Mouse (Mus musculus): ENCODE measurements around the gene Scn3b. TPM values are rescaled to one million over a fixed set of nuclear protein-coding genes. Genes with fewer than 3 reads are reported as not detected.

Gene Scn3b
- total and polyA plus RNA-seq, 2 experiments from 2014 or later, result 109 to 159 TPM

- 71% methylated on average over 9 of the region's 9 CpGs for whole genome bisulfite sequencing
- no peaks in the 10 kb centered on the region for H3K36me3 ChIP-seq (ENCODE audit: insufficient read depth, low read length)
- H3K4me2 ChIP-seq (ENCODE audit: low read depth, low read length), result no peak overlapping the region
- DNase-seq (ENCODE audit: low spot score) (no peak), ATAC-seq (no peak)
- H3K4me1 ChIP-seq (ENCODE audit: insufficient read depth, low read length), result peaks cover 10% of the 10 kb centered on the region
- no peak overlapping the region for H3K27ac ChIP-seq
- H3K9me3 ChIP-seq (ENCODE audit: low read length), result no peaks in the 10 kb centered on the region
- no peaks in the 10 kb centered on the region for H3K27me3 ChIP-seq (ENCODE audit: insufficient read depth, low read length)
- H3K9ac ChIP-seq (replicated peaks; ENCODE audit: low read length), result no peak overlapping the region
- no peak for TF ChIP-seq CTCF (IDR thresholded peaks at IDR 0.05; ENCODE audit: low read depth)
- H3K4me3 ChIP-seq (ENCODE audit: low read length), result no peak overlapping the region
Measured at GRCm38 (mm10) chr9:40245466-40245865, 23.6 kb upstream of the Scn3b start.

- ATAC-seq (no peak), DNase-seq (ENCODE audit: low spot score) (peak; percentile 59)
- Histone ChIP-seq H3K27me3 (ENCODE audit: insufficient read depth, low read length) (no peaks in the 10 kb centered on the region), H3K36me3 (ENCODE audit: insufficient read depth, low read length) (no peaks in the 10 kb centered on the region), H3K4me2 (ENCODE audit: low read depth, low read length) (no peak overlapping the region), H3K27ac (no peak overlapping the region), H3K4me1 (ENCODE audit: insufficient read depth, low read length) (peaks cover 6% of the 10 kb centered on the region), H3K4me3 (ENCODE audit: low read length) (no peak overlapping the region), H3K9me3 (ENCODE audit: low read length) (no peaks in the 10 kb centered on the region), H3K9ac (replicated peaks; ENCODE audit: low read length) (no peak overlapping the region)
- TF ChIP-seq CTCF (IDR thresholded peaks at IDR 0.05; ENCODE audit: low read depth), result no peak
- WGBS, result 40% methylated on average over 7 of the region's 7 CpGs
Measured at GRCm38 (mm10) chr9:40245974-40246665, 22.9 kb upstream of the Scn3b start.

DNA sequence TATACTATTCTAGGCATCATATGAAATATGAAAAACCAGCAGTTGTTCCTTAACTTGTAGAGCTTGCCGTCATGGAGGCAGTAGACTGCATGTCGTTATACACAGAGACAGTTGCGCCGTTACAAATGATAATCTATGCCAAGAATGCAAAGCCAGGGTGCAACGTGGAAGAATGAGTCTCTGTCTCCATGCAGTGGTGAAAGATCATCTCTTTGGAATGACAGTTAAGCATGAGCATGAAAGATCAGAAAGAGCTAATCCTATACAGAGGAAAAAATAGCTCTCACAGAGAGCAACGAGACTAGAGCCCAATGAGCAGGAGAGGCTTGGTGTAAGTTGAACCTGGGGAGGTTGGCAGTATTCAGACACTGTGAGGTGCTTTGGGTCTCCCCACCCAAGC, 22.3 kb upstream of the Scn3b start:
- no peak for DNase-seq (ENCODE audit: low spot score)
- Histone ChIP-seq H3K9me3 (ENCODE audit: low read length) (no peaks in the 10 kb centered on the region), H3K4me2 (ENCODE audit: low read depth, low read length) (no peak overlapping the region), H3K27ac (no peak overlapping the region), H3K9ac (replicated peaks; ENCODE audit: low read length) (no peak overlapping the region), H3K4me1 (ENCODE audit: insufficient read depth, low read length) (0 out of 2 replicates have a peak, but pooled peaks cover 3% of the 10 kb centered on the region), H3K36me3 (ENCODE audit: insufficient read depth, low read length) (no peaks in the 10 kb centered on the region), H3K4me3 (ENCODE audit: low read length) (no peak overlapping the region), H3K27me3 (ENCODE audit: insufficient read depth, low read length) (no peaks in the 10 kb centered on the region)
- no peak for ATAC-seq
- 45% methylated on average over 6 of the region's 6 CpGs for WGBS
- TF ChIP-seq CTCF (IDR thresholded peaks at IDR 0.05; ENCODE audit: low read depth), result no peak

DNA sequence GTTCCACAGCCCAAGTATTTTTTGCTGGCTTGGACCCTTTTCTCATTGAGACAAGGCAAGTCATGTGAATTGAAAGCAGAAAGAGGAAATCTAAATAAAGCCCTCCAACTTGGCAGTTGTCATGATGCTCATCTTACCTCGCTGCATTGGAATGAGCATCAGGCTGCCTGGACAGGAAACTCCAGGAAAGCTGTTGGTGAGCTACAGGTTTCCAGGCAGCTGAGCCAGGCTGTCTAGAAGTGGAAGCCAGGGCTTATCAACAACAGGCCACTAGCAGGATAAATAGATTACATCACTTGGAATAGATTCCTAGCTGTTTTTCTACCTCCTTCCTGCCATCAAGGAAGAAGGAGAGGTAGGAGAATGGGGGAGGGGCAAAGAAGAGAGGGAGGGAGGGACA, 19.9 kb upstream of the Scn3b start:
- ATAC-seq (no peak), DNase-seq (ENCODE audit: low spot score) (no peak)
- H3K4me3 ChIP-seq (ENCODE audit: low read length), result no peak overlapping the region
- 79% methylated on average over 1 of the region's 1 CpGs for WGBS
- H3K27me3 ChIP-seq (ENCODE audit: insufficient read depth, low read length), result no peaks in the 10 kb centered on the region
- no peak overlapping the region for H3K27ac ChIP-seq
- no peaks in the 10 kb centered on the region for H3K36me3 ChIP-seq (ENCODE audit: insufficient read depth, low read length)
- no peaks in the 10 kb centered on the region for H3K9me3 ChIP-seq (ENCODE audit: low read length)
- no peak for TF ChIP-seq CTCF (IDR thresholded peaks at IDR 0.05; ENCODE audit: low read depth)
- no peak overlapping the region for H3K9ac ChIP-seq (replicated peaks; ENCODE audit: low read length)
- H3K4me2 ChIP-seq (ENCODE audit: low read depth, low read length), result no peak overlapping the region
- 0 out of 2 replicates have a peak, but pooled peaks cover 3% of the 10 kb centered on the region for H3K4me1 ChIP-seq (ENCODE audit: insufficient read depth, low read length)

- TF ChIP-seq CTCF (IDR thresholded peaks at IDR 0.05; ENCODE audit: low read depth), result no peak
- WGBS, result 54% methylated on average over 3 of the region's 3 CpGs
Measured at GRCm38 (mm10) chr9:40252459-40252858, 16.6 kb upstream of the Scn3b start.

GRCm38 (mm10) chr9:40263874-40264273, 5.1 kb upstream of the Scn3b start:
- Histone ChIP-seq H3K27me3 (ENCODE audit: insufficient read depth, low read length) (no peaks in the 10 kb centered on the region), H3K27ac (no peak overlapping the region), H3K9ac (replicated peaks; ENCODE audit: low read length) (no peak overlapping the region), H3K4me1 (ENCODE audit: insufficient read depth, low read length) (no peaks in the 10 kb centered on the region), H3K4me3 (ENCODE audit: low read length) (no peak overlapping the region), H3K4me2 (ENCODE audit: low read depth, low read length) (no peak overlapping the region), H3K36me3 (ENCODE audit: insufficient read depth, low read length) (no peaks in the 10 kb centered on the region), H3K9me3 (ENCODE audit: low read length) (no peaks in the 10 kb centered on the region)
- DNase-seq (ENCODE audit: low spot score) (no peak), ATAC-seq (no peak)
- WGBS, result 63% methylated on average over 6 of the region's 6 CpGs
- TF ChIP-seq CTCF (IDR thresholded peaks at IDR 0.05; ENCODE audit: low read depth), result no peak

More at GRCm38 (mm10) chr9:40252459-40252858, 16.6 kb upstream of the Scn3b start:
- Histone ChIP-seq H3K4me1 (ENCODE audit: insufficient read depth, low read length) (no peaks in the 10 kb centered on the region), H3K9ac (replicated peaks; ENCODE audit: low read length) (no peak overlapping the region), H3K36me3 (ENCODE audit: insufficient read depth, low read length) (no peaks in the 10 kb centered on the region), H3K27me3 (ENCODE audit: insufficient read depth, low read length) (no peaks in the 10 kb centered on the region), H3K4me2 (ENCODE audit: low read depth, low read length) (no peak overlapping the region), H3K9me3 (ENCODE audit: low read length) (no peaks in the 10 kb centered on the region), H3K4me3 (ENCODE audit: low read length) (no peak overlapping the region), H3K27ac (no peak overlapping the region)
- no peak for DNase-seq (ENCODE audit: low spot score)
- ATAC-seq, result no peak

Measured in hindbrain, postnatal 0 days (tissue).